Mouse (Mus musculus) granulocyte monocyte progenitor cell, adult 5-6 weeks (primary cell): ENCODE data around the gene Tmem63c. TPM values are rescaled to one million over a fixed set of nuclear protein-coding genes. Genes with fewer than 3 reads are reported as not detected.

Experiments
- ATAC-seq: replicated peaks from 2 replicates; pipeline ENCODE4 v1.8.0; 2016; ENCODE audit warnings: mild to moderate bottlenecking, moderate TSS enrichment, inconsistent platforms; ENCODE audit not compliant: poor library complexity, severe bottlenecking
- total RNA-seq, 2 experiments: library from RNA; stranded (forward) in 1 of 2; stranded (reverse) in 1 of 2; fragments of 200-712, 200-1000 nt in 1 of 2; fragments of >200 nt in 1 of 2; fragmentation: Nextera tagmentation in 1 of 2; gene quantifications; 2 replicates each; pipeline ENCODE4 v1.2.3; 2014 to 2017

The Tmem63c gene
- total RNA-seq, 2 experiments from 2014 or later, result not detected

DNA sequence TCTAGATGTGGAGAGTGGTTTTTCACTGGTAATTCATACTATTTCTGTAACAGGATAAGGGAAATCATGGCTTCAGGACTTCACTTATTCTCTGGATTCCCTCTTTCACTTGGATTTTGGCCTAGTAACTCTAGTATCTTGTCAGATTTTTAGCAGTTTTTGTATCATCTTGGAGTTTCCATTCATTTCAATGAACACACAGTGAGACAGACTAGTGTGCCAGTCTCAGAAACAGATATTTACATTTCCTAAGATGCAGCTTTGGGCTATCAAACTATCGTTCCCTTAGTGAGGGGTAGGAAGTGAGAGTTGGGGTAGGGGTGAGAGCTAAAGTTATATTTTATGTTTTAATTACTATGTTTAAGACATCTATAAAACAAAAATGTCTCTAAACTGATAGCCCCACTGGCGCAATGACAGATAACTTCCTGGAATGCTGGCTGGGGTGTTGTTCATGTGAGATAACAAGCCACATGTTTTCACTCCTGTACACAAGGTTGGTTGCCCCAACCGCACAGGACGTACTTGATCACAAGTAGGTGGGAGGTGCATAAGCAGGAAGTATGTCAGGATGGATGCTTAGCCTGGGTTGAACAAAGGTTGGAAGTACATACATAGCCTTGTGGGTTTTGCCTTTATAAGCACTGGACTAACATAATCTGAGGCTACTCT lies 100.9 kb downstream of the Tmem63c start:
- no peak for ATAC-seq

DNA sequence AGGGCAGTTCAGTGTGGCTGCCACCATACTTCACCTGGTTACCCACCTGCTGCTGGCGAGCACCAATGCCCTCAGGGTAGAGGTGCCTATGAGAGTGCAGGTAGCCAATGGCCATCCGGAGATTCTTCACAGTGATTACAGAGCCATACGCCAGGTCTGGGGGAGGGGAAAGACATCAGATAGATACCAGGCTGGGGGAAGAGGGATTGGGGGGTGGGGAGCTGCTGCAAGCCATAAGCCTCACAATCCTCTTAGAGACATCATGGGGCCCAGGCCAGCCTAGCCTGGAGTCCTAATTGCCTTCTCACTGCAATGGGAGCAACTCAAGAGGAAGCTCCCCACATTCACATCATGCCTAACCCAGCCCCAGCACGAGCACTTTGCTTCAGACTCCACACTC lies 106.1 kb downstream of the Tmem63c start:
- ATAC-seq, result no peak

DNA sequence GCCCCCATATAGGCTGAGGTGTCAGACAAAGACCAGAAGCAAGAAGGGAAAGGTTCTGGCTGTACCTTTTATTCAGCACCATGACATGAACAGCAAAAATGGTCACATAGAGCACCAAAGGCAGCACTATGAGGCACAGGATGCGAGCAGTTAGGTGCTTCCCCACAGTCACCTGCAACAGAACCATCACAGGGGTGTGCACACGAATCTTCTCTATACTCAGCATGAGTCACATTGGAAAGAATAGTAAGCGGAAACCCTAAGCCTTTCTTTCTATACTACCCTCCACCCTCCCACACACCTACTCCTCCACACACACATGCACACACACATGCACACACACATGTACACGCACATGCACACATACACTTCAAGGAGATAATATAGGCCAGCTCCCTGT lies 109.1 kb downstream of the Tmem63c start:
- no peak for ATAC-seq

GRCm38 (mm10) chr12:87131181-87131580 lies 110.0 kb downstream of the Tmem63c start:
- no peak for ATAC-seq

GRCm38 (mm10) chr12:87131619-87132018 lies 110.5 kb downstream of the Tmem63c start:
- peak; percentile 35; the same call in 1 of the 2 replicates for ATAC-seq

DNA sequence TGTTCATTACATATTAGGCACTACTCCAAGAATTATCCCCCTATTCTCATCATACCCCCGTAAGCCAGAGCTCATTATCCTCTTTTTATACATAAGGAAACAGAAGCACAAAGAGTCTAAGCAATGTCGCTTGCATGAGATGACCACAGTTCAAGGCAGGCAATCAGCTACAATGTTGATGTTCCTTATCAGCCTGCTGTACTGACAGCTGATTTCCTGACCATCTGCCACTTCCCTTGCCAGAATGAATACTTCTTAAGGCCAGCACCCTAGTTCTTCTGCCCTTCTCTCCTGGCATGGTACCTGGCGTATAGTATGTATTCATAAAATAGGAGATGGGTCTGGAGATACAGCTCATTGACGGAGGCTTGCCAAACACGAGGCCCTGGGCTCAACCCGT lies 111.1 kb downstream of the Tmem63c start:
- ATAC-seq, result no peak

DNA sequence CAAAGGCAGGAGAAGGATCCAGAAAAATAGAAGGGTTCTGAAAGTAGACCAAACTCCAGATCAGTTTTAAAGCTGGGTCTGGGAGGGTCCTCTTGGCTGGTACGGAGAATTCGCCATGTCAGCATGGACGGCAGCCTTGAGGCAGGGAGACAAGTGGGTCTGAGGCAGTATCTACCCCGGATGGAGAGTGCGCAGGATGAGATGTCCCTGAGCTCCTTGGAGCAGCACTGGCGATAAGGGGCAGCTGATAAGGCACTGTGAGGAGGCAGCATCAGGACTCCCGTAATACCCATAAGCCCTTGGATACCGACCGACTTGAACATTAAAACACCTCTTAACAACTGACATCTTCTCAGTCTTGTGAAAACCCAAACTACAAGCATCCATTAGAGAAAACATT lies 111.6 kb downstream of the Tmem63c start:
- ATAC-seq, result no peak

- ATAC-seq, result no peak
These were observed 116.5 kb downstream of the Tmem63c start for GRCm38 (mm10) chr12:87137439-87138341.

DNA sequence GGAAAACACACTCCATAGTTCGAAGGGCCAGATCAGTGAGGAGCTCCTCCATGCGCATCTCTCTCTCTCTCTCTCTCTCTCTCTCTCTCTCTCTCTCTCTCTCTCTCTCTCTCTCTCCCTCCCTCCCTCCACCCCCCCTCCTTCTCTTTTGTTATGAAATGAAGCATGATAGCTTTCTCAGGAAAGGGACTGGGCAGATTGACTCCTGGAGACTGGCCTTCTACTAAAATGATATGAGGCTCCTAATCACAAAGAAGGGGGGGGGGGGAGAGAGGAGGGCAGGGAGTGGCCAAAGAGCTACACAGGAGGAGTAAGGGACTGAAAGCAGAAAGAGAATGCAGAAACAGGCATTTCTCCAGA lies 117.2 kb downstream of the Tmem63c start:
- ATAC-seq, result no peak

DNA sequence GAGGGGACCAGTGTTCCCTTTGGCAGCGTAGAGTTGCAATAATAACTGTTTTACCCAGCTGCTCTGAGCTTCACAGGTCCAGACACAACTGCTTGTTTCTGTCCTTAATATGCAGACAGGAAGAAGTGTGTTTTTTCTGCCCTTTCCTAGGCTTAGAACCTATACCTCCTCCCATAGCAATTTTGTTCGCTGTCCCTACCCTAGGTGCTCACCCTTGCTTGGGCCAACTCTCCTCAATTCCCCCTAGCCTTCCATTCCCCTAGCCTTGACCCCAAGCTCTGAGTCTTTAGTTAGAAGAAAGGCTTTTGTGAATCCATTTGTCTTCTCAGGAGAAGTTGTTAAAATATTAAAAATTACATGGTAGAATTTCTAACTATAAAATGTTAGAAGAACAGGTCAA lies 117.6 kb downstream of the Tmem63c start:
- no peak for ATAC-seq

Other genes starting within 250 kb of the Tmem63c start
- 1.2 and 1.8 TPM in 2 replicates for gene Irf2bpl, start 136.5 kb upstream of the Tmem63c start, total RNA-seq (2014; fragmentation: Nextera tagmentation)
- gene Irf2bpl, start 136.5 kb upstream of the Tmem63c start, total RNA-seq (2017), result 0.15 and 0.78 TPM in 2 replicates
- 23.5 and 32.3 TPM in 2 replicates for gene Cipc, start 74.3 kb upstream of the Tmem63c start, total RNA-seq (2014; fragmentation: Nextera tagmentation)
- gene Cipc, start 74.3 kb upstream of the Tmem63c start, total RNA-seq (2017), result 18.5 and 19.9 TPM in 2 replicates
- gene Zdhhc22, start 30.9 kb upstream of the Tmem63c start, total RNA-seq (2014; fragmentation: Nextera tagmentation), result not detected in 2 replicates
- gene Zdhhc22, start 30.9 kb upstream of the Tmem63c start, total RNA-seq (2017), result not detected in 2 replicates
- gene Ngb, start 81.2 kb downstream of the Tmem63c start, total RNA-seq (2014; fragmentation: Nextera tagmentation), result not detected in 2 replicates
- not detected in 2 replicates for gene Ngb, start 81.2 kb downstream of the Tmem63c start, total RNA-seq (2017)
- 34.2 and 45.7 TPM in 2 replicates for gene Gstz1, start 125.8 kb downstream of the Tmem63c start, total RNA-seq (2014; fragmentation: Nextera tagmentation)
- 22.3 and 28.8 TPM in 2 replicates for gene Gstz1, start 125.8 kb downstream of the Tmem63c start, total RNA-seq (2017)
- gene Pomt2, start 126.6 kb downstream of the Tmem63c start, total RNA-seq (2014; fragmentation: Nextera tagmentation), result 8.8 and 11.8 TPM in 2 replicates
- 7.9 and 9.8 TPM in 2 replicates for gene Pomt2, start 126.6 kb downstream of the Tmem63c start, total RNA-seq (2017)
- 3.2 TPM in 1 of 2 replicates, not detected in the other for gene Samd15, start 178.4 kb downstream of the Tmem63c start, total RNA-seq (2014; fragmentation: Nextera tagmentation)
- gene Samd15, start 178.4 kb downstream of the Tmem63c start, total RNA-seq (2017), result not detected in 2 replicates
- gene Tmed8, start 179.1 kb downstream of the Tmem63c start, total RNA-seq (2014; fragmentation: Nextera tagmentation), result 9.6 and 9.8 TPM in 2 replicates
- 5.4 and 8.0 TPM in 2 replicates for gene Tmed8, start 179.1 kb downstream of the Tmem63c start, total RNA-seq (2017)
- 1.8 TPM in 1 of 2 replicates, not detected in the other for gene Noxred1, start 217.4 kb downstream of the Tmem63c start, total RNA-seq (2014; fragmentation: Nextera tagmentation)
- gene Noxred1, start 217.4 kb downstream of the Tmem63c start, total RNA-seq (2017), result not detected in 2 replicates
- gene Vipas39, start 244.9 kb downstream of the Tmem63c start, total RNA-seq (2014; fragmentation: Nextera tagmentation), result 25.9 and 56.4 TPM in 2 replicates
- gene Vipas39, start 244.9 kb downstream of the Tmem63c start, total RNA-seq (2017), result 27.2 and 31.0 TPM in 2 replicates
- gene Ahsa1, start 245.1 kb downstream of the Tmem63c start, total RNA-seq (2014; fragmentation: Nextera tagmentation), result 174 and 185 TPM in 2 replicates
- gene Ahsa1, start 245.1 kb downstream of the Tmem63c start, total RNA-seq (2017), result 310 and 324 TPM in 2 replicates